Mouse (Mus musculus) left cerebral cortex, adult 2 months (tissue): ENCODE measurements around the gene Dct. TPM values are rescaled to one million over a fixed set of nuclear protein-coding genes. Genes with fewer than 3 reads are reported as not detected.

Experiments
- DNase-seq, 2 experiments: peaks; one replicate each; pipeline ENCODE4 v3.0.0; 2021 to 2022; ENCODE audit warnings: low spot score in 2 of 2, mixed read lengths in 1 of 2; ENCODE audit errors: extremely low spot score in 1 of 2
- H3K27ac ChIP-seq: fragments of 200-600 bp; 2 replicates; pipeline ENCODE4 v1.8.1; 2022
- H3K4me3 ChIP-seq: fragments of 200-600 bp; 2 replicates; pipeline ENCODE4 v1.8.1; 2022
- CTCF ChIP-seq: fragments of 200-600 bp; IDR thresholded peaks from 2 replicates; pipeline ENCODE4 v1.8.1; 2022; ENCODE audit warnings: antibody characterized with exemption, mild to moderate bottlenecking, moderate library complexity
- intact Hi-C: fragments of 180-260 bp; cut with DNase I; formaldehyde crosslinking; loops from one replicate; pipeline ENCODE4 v1.15.1; 2025
- total RNA-seq, 2 experiments: library from RNA; stranded (reverse); gene quantifications; 2 replicates each; pipeline ENCODE4 v1.2.3; 2021

The Dct gene
- total RNA-seq, 2 experiments from 2014 or later: 0.59 to 1.8 TPM

- intact Hi-C loops: no loop called here
- H3K4me3 ChIP-seq: no peak overlapping the region
- TF ChIP-seq CTCF: no peak
- no peak overlapping the region for H3K27ac ChIP-seq
- no peak for DNase-seq
These were observed 63.6 kb downstream of the Dct start for GRCm38 (mm10) chr14:117988444-117988843.

GRCm38 (mm10) chr14:117981532-117981931 is 70.5 kb downstream of the Dct start:
- DNase-seq: peak; percentile 17 to 56
- Histone ChIP-seq H3K4me3 (no peak overlapping the region), H3K27ac (no peak overlapping the region)
- no peak for TF ChIP-seq CTCF
- intact Hi-C loops: loop anchor here (1.0 kb wide), 1 partner anchor 23 kb away; no protein-coding TSS in a partner anchor

- DNase-seq: no peak
- no peak overlapping the region for H3K4me3 ChIP-seq
- intact Hi-C loops: no loop called here
These were observed 79.5 kb downstream of the Dct start for GRCm38 (mm10) chr14:117972576-117972975.

More at GRCm38 (mm10) chr14:117972576-117972975, 79.5 kb downstream of the Dct start:
- no peak for TF ChIP-seq CTCF
- no peak overlapping the region for H3K27ac ChIP-seq

Other genes starting within 250 kb of the Dct start
- gene Tgds, start 80.5 kb upstream of the Dct start, total RNA-seq: 1 to 10 TPM; 8.3 to 9.1 TPM
- gene Gpr180, start 84.9 kb upstream of the Dct start, total RNA-seq: 10 to 100 TPM; 28.9 to 32.6 TPM
- gene Sox21, start 184.8 kb upstream of the Dct start, total RNA-seq: 10 to 100 TPM in 1 of 2 experiments, 1 to 10 TPM in 1; 10.0 to 10.6 TPM
- not detected for gene Gm9376, start 214.7 kb upstream of the Dct start, total RNA-seq